In genomic region chr2:180740349-180740748, GRCm38 (mm10) we compare ENCODE assay signal across 39 mouse cellular contexts. TPM values are rescaled to one million over a fixed set of nuclear protein-coding genes. Genes with fewer than 3 reads are reported as not detected.
DNase-seq lines count a peak whose midpoint lies in the region; ATAC-seq and TF ChIP-seq lines count a peak whose summit lies in the region.
"Had no signal": no experiment of that assay in that cellular context is flagged by ENCODE, and none has a peak within 500 bp of the region (broad histone marks: within the 10 kb centered on the region; RNA-seq: fewer than 3 reads in every experiment).

No protein-coding gene starts in this region.

- H3K4me1 ChIP-seq in E14TG2a.4 (replicated peaks; ENCODE audit: low read depth, low read length) = peaks cover 92% of the 10 kb centered on the region
- peaks cover 5% of the 10 kb centered on the region; the same call in 1 of the 2 replicates for H3K4me1 ChIP-seq in forebrain, embryonic 10.5 days
- no peaks in the 10 kb centered on the region for H3K4me1 ChIP-seq in stomach, postnatal 0 days (replicated peaks; ENCODE audit: control insufficient read depth, insufficient read depth)
- H3K4me1 ChIP-seq: heart, embryonic 12.5 days; limb, embryonic 10.5 days; limb, embryonic 15.5 days; neural tube, embryonic 15.5 days had no signal

- no peak; the same call in 1 of the 2 replicates for TF ChIP-seq CTCF in E14TG2a.4 (conservative IDR thresholded peaks at IDR 0.05; ENCODE audit: low read length)
- TF ChIP-seq CTCF in stomach, postnatal 0 days (IDR thresholded peaks at IDR 0.05; ENCODE audit: low read depth) = no peak

- peak; percentile 20 for DNase-seq in CD4-positive helper T cell, adult 2 months (ENCODE audit: low read depth, low spot score)
- peak; percentile 25 for DNase-seq in T-cell, adult 2 months (ENCODE audit: low spot score)
- no peak for DNase-seq in forebrain, embryonic 10.5 days (ENCODE audit: extremely low spot score, low spot score)
- DNase-seq in urinary bladder, postnatal 10 days (ENCODE audit: low spot score) = no peak
- no peak for DNase-seq in stomach, postnatal 0 days (ENCODE audit: low spot score)
- no peak for DNase-seq in thymus, postnatal 25 days
- DNase-seq: adrenal gland, adult 2 months; cerebellum, adult 9-10 months; cerebellum, postnatal 36 days; gastrocnemius, postnatal 10 days; heart, postnatal 4 days; kidney, adult 11 months; kidney, postnatal 14 days; layer of hippocampus, adult 9-11 months; lung, postnatal 36 days; midbrain, embryonic 14.5 days; right cerebral cortex, postnatal 25 days; thymus, adult 2 months; thymus, postnatal 4 days had no signal

- no peak for TF ChIP-seq EP300 in stomach, postnatal 0 days (optimal IDR thresholded peaks at IDR 0.05)

- H3K9ac ChIP-seq in stomach, postnatal 0 days (ENCODE audit: low read length) = no peak overlapping the region
- H3K9ac ChIP-seq: heart, embryonic 12.5 days; hindbrain, embryonic 14.5 days; limb, embryonic 15.5 days; liver, embryonic 14.5 days; neural tube, embryonic 15.5 days had no signal

- peak; percentile 79 for ATAC-seq in megakaryocyte, adult 5-6 weeks (ENCODE audit: poor library complexity, severe bottlenecking)
- no peak for ATAC-seq in stomach, postnatal 0 days (ENCODE audit: low FRiP score, low TSS enrichment)
- ATAC-seq: activated CD4-positive, CD25-positive, alpha-beta regulatory T cell, adult 4 months; forebrain, embryonic 16.5 days; inflammation-experienced regulatory T-cells, adult 6 months had no signal

- peaks cover 6% of the 10 kb centered on the region for H3K9me3 ChIP-seq in E14TG2a.4 (ENCODE audit: low read length)
- no peaks in the 10 kb centered on the region for H3K9me3 ChIP-seq in forebrain, embryonic 10.5 days
- no peaks in the 10 kb centered on the region for H3K9me3 ChIP-seq in stomach, postnatal 0 days (ENCODE audit: control insufficient read depth, low read length)
- H3K9me3 ChIP-seq: G1E; heart, embryonic 12.5 days; limb, embryonic 10.5 days; limb, embryonic 15.5 days; neural tube, embryonic 15.5 days had no signal

- H3K27me3 ChIP-seq in E14TG2a.4 (ENCODE audit: insufficient read depth, low read length) = no peaks in the 10 kb centered on the region
- H3K27me3 ChIP-seq in forebrain, embryonic 10.5 days (ENCODE audit: poor library complexity, severe bottlenecking) = no peaks in the 10 kb centered on the region
- H3K27me3 ChIP-seq in stomach, postnatal 0 days (ENCODE audit: control insufficient read depth, insufficient read depth, low read length) = no peaks in the 10 kb centered on the region
- H3K27me3 ChIP-seq: limb, embryonic 15.5 days had no signal

- H3K36me3 ChIP-seq in E14TG2a.4 (ENCODE audit: insufficient read depth, low read length) = peaks cover 66% of the 10 kb centered on the region
- no peaks in the 10 kb centered on the region for H3K36me3 ChIP-seq in forebrain, embryonic 10.5 days (replicated peaks)
- no peaks in the 10 kb centered on the region for H3K36me3 ChIP-seq in stomach, postnatal 0 days (ENCODE audit: control insufficient read depth, insufficient read depth, low read length)
- H3K36me3 ChIP-seq: G1E; heart, embryonic 12.5 days; limb, embryonic 10.5 days; limb, embryonic 15.5 days; neural tube, embryonic 15.5 days had no signal

- peak overlapping the region; percentile 63 for H3K4me3 ChIP-seq in E14TG2a.4 (replicated peaks; ENCODE audit: low read length)
- H3K4me3 ChIP-seq in forebrain, embryonic 10.5 days = no peak overlapping the region
- H3K4me3 ChIP-seq in stomach, postnatal 0 days (ENCODE audit: low read depth, low read length) = no peak overlapping the region
- H3K4me3 ChIP-seq: heart, embryonic 12.5 days; limb, embryonic 10.5 days; limb, embryonic 15.5 days; neural tube, embryonic 15.5 days had no signal

- 24% methylated on average over 3 of the region's 3 CpGs for WGBS in forebrain, embryonic 10.5 days
- WGBS in stomach, postnatal 0 days = 18% methylated on average over 3 of the region's 3 CpGs

- no peak overlapping the region for H3K4me2 ChIP-seq in stomach, postnatal 0 days (replicated peaks; ENCODE audit: low read depth)
- H3K4me2 ChIP-seq: heart, embryonic 12.5 days; hindbrain, embryonic 14.5 days; limb, embryonic 15.5 days; neural tube, embryonic 15.5 days had no signal

- H3K27ac ChIP-seq in forebrain, embryonic 10.5 days = no peak overlapping the region
- H3K27ac ChIP-seq in stomach, postnatal 0 days (replicated peaks) = no peak overlapping the region
- H3K27ac ChIP-seq: hindbrain, embryonic 14.5 days; limb, embryonic 10.5 days; limb, embryonic 15.5 days; liver, embryonic 14.5 days; neural tube, embryonic 15.5 days had no signal

RNA-seq across cellular contexts. Expression of gene Slc17a9, which starts 15.3 kb away (rescaled TPM):
- 7.9 and 9.9 TPM in 2 replicates for total RNA-seq in megakaryocyte, adult 5-6 weeks (2015)
- 5.2 and 7.1 TPM in 2 replicates for total RNA-seq in megakaryocyte, adult 5-6 weeks (2017)
- 0.46 and 0.95 TPM in 2 replicates for polyA plus RNA-seq in forebrain, embryonic 10.5 days (2016; fragmentation: Nextera tagmentation; extraction: Ambion mirVana)
- polyA plus RNA-seq in stomach, postnatal 0 days (2015; fragmentation: Nextera tagmentation; extraction: Ambion mirVana) = 3.0 and 3.6 TPM in 2 replicates
- polyA plus RNA-seq: embryonic facial prominence, embryonic 11.5 days had no signal

RNA-seq across cellular contexts. Expression of gene Gid8, which starts 30.4 kb away (rescaled TPM):
- total RNA-seq in megakaryocyte, adult 5-6 weeks (2015) = 72.6 and 76.0 TPM in 2 replicates
- total RNA-seq in megakaryocyte, adult 5-6 weeks (2017) = 64.1 and 82.6 TPM in 2 replicates
- 46.8 and 47.7 TPM in 2 replicates for polyA plus RNA-seq in forebrain, embryonic 10.5 days (2016; fragmentation: Nextera tagmentation; extraction: Ambion mirVana)
- polyA plus RNA-seq in stomach, postnatal 0 days (2015; fragmentation: Nextera tagmentation; extraction: Ambion mirVana) = 59.6 and 60.7 TPM in 2 replicates

RNA-seq across cellular contexts. Expression of gene Dido1, which starts 30.6 kb away (rescaled TPM):
- total RNA-seq in megakaryocyte, adult 5-6 weeks (2015) = 30.0 and 32.1 TPM in 2 replicates
- total RNA-seq in megakaryocyte, adult 5-6 weeks (2017) = 41.3 and 46.9 TPM in 2 replicates
- polyA plus RNA-seq in forebrain, embryonic 10.5 days (2016; fragmentation: Nextera tagmentation; extraction: Ambion mirVana) = 33.8 and 34.3 TPM in 2 replicates
- 7.4 and 9.7 TPM in 2 replicates for polyA plus RNA-seq in stomach, postnatal 0 days (2015; fragmentation: Nextera tagmentation; extraction: Ambion mirVana)

RNA-seq across cellular contexts. Expression of gene Bhlhe23, which starts 36.4 kb away (rescaled TPM):
- total RNA-seq in megakaryocyte, adult 5-6 weeks (2015) = not detected in 2 replicates
- not detected in 2 replicates for total RNA-seq in megakaryocyte, adult 5-6 weeks (2017)
- polyA plus RNA-seq in forebrain, embryonic 10.5 days (2016; fragmentation: Nextera tagmentation; extraction: Ambion mirVana) = 0.43 and 0.47 TPM in 2 replicates
- not detected in 2 replicates for polyA plus RNA-seq in stomach, postnatal 0 days (2015; fragmentation: Nextera tagmentation; extraction: Ambion mirVana)
- total RNA-seq: adrenal gland, adult 2 months; adrenal gland, postnatal 4 days; gastrocnemius, postnatal 10 days; granulocyte monocyte progenitor cell, adult 5-6 weeks; heart, postnatal 4 days; megakaryocyte-erythroid progenitor cell, adult 5-6 weeks; monocyte, adult 5-6 weeks had no signal
- polyA plus RNA-seq: activated CD4-positive, CD25-positive, alpha-beta regulatory T cell, adult 4 months; adrenal gland, adult 2 months; G1E; heart, embryonic 12.5 days; heart, postnatal 0 days; inflammation-experienced regulatory T-cells, adult 6 months; kidney, embryonic 14.5 days; limb, embryonic 10.5 days; limb, embryonic 15.5 days; liver, embryonic 14.5 days; lung, embryonic 16.5 days had no signal

Comparison
In these comparisons a context has a peak if more than half of its experiments do, and no peak if none do; other contexts are left out.
1. DNase-seq: peak in CD4-positive helper T cell, adult 2 months (single experiment) and T-cell, adult 2 months (single experiment); none in forebrain, embryonic 10.5 days (single experiment), urinary bladder, postnatal 10 days (single experiment), stomach, postnatal 0 days (single experiment) and thymus, postnatal 25 days (single experiment).